Mouse (Mus musculus): ENCODE results near the gene Vstm2b.

Vstm2b gene

GRCm38 (mm10) chr7:40898096-40898710 is at the start of gene Vstm2b:
Gene Vstm2b, plus strand, starts transcription at chr7:40898328.
- no peak for DNase-seq (ENCODE audit: low spot score in 2 of 2)

- DNase-seq (ENCODE audit: low spot score in 2 of 2) = no peak
Measured at GRCm38 (mm10) chr7:40856088-40856625, 42.0 kb upstream of the Vstm2b start.

- DNase-seq (ENCODE audit: low spot score in 2 of 2) = no peak
Measured at GRCm38 (mm10) chr7:40873380-40873990, 24.6 kb upstream of the Vstm2b start.

- DNase-seq (ENCODE audit: low spot score in 2 of 2) = no peak
Measured at GRCm38 (mm10) chr7:40884855-40885489, 13.2 kb upstream of the Vstm2b start.

GRCm38 (mm10) chr7:40888358-40888757 is 9.8 kb upstream of the Vstm2b start:
- no peak for DNase-seq (ENCODE audit: low spot score in 2 of 2)

GRCm38 (mm10) chr7:40896964-40897363 is 1.2 kb upstream of the Vstm2b start:
- no peak for DNase-seq (ENCODE audit: low spot score in 2 of 2)

GRCm38 (mm10) chr7:40898711-40899375 is 715 bp downstream of the Vstm2b start:
- no peak for DNase-seq (ENCODE audit: low spot score in 2 of 2)

- DNase-seq (ENCODE audit: low spot score in 2 of 2) = no peak
Measured at GRCm38 (mm10) chr7:40899376-40900265, 1.5 kb downstream of the Vstm2b start.

- no peak for DNase-seq (ENCODE audit: low spot score in 2 of 2)
Measured at GRCm38 (mm10) chr7:40901201-40901600, 3.1 kb downstream of the Vstm2b start.

GRCm38 (mm10) chr7:40902506-40902905 is 4.4 kb downstream of the Vstm2b start:
- DNase-seq (ENCODE audit: low spot score in 2 of 2) = no peak

- no peak for DNase-seq (ENCODE audit: low spot score in 2 of 2)
Measured at GRCm38 (mm10) chr7:40906484-40906883, 8.4 kb downstream of the Vstm2b start.

GRCm38 (mm10) chr7:40916761-40917160 is 18.6 kb downstream of the Vstm2b start:
- no peak for DNase-seq (ENCODE audit: low spot score in 2 of 2)

- no peak for DNase-seq (ENCODE audit: low spot score in 2 of 2)
Measured at GRCm38 (mm10) chr7:40920118-40920517, 22.0 kb downstream of the Vstm2b start.

GRCm38 (mm10) chr7:40921281-40921680 is 23.2 kb downstream of the Vstm2b start:
- no peak for DNase-seq (ENCODE audit: low spot score in 2 of 2)

- DNase-seq (ENCODE audit: low spot score in 2 of 2) = no peak
Measured at GRCm38 (mm10) chr7:40922871-40923270, 24.7 kb downstream of the Vstm2b start.

GRCm38 (mm10) chr7:40928391-40928790 is 30.3 kb downstream of the Vstm2b start:
- DNase-seq (ENCODE audit: low spot score in 2 of 2) = no peak

GRCm38 (mm10) chr7:40936617-40937212 is 38.6 kb downstream of the Vstm2b start:
- no peak for DNase-seq (ENCODE audit: low spot score in 2 of 2)

GRCm38 (mm10) chr7:40939371-40939770 is 41.2 kb downstream of the Vstm2b start:
- no peak for DNase-seq (ENCODE audit: low spot score in 2 of 2)

- no peak for DNase-seq (ENCODE audit: low spot score in 2 of 2)
Measured at GRCm38 (mm10) chr7:40942233-40942935, 44.3 kb downstream of the Vstm2b start.

Data from spleen, postnatal 4 days (tissue).